Mouse (Mus musculus) liver (tissue): ENCODE measurements around the gene Mast4.

Experiments
- DNase-seq: peaks from one replicate; pipeline ENCODE4 v3.0.0-alpha.2; 2020; ENCODE audit warnings: mixed read lengths

The Mast4 gene

GRCm38 (mm10) chr13:102958273-102959270 is 375.7 kb downstream of the Mast4 start:
- DNase-seq, result no peak

- no peak for DNase-seq
Observed at GRCm38 (mm10) chr13:102957508-102958272, 376.6 kb downstream of the Mast4 start.

DNA sequence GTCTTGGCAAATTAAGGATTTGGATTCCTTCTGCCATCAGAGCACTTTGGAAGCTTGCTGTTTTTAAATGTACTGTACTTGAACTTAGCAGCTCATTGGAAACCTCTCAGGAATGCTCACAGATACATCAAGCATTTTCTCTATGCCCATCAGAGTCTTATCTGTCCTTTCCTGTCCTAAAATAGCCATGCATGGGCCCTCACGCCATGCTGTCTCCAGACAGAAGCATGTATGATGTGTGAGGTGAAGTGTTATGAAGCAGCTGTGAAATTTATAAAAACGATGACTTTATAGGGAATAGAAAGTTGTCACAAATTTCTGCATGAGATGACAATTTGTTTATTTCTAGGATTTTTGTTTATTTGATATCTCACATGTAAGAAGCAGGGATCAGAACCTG is 378.8 kb downstream of the Mast4 start:
- DNase-seq, result no peak

GRCm38 (mm10) chr13:102949756-102950155 is 384.5 kb downstream of the Mast4 start:
- no peak for DNase-seq

DNA sequence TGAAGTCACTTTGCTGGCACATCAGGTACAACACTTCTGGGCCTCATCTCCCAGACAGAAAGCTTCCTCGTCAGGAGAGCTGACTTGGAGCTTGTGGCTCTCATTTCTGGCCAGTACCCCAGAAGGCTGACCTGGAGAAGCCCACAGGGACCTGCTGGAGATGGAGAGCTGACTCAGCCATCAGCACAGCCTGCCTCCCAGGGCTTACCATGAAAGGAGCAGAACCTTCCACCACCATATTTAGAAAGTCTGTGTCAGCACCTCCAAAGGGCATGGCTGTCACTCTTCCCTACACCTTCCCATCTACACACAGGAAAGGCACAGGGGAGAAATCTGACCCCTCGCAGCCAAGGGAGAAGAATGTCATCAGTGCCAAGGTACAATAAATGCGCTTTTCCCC is 385.3 kb downstream of the Mast4 start:
- no peak for DNase-seq

GRCm38 (mm10) chr13:102947546-102947945 is 386.8 kb downstream of the Mast4 start:
- DNase-seq, result no peak

GRCm38 (mm10) chr13:102946024-102946821 is 388.1 kb downstream of the Mast4 start:
- DNase-seq, result no peak

GRCm38 (mm10) chr13:102945450-102945849 is 388.8 kb downstream of the Mast4 start:
- no peak for DNase-seq

DNA sequence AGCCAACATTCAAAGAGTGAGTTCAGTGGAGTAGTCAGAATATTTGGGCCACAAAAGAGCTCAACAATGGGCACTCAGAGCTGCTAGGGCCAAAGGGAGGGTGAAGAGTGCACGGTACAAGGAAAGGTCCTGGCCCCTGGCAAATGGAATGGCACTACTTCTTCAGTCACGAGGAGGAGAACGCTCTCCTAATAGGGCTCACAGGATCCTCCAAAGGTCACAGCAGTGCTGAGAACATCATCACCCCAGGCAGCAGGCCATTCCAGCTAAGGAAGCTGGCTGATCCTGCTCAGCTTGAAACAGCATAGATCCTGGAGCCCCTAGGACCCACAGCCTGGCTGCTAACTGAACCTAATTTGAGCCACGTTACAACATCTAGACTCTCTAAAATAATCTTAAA is 389.8 kb downstream of the Mast4 start:
- no peak for DNase-seq

GRCm38 (mm10) chr13:102942557-102942956 is 391.7 kb downstream of the Mast4 start:
- no peak for DNase-seq

- no peak for DNase-seq
Observed at GRCm38 (mm10) chr13:102940476-102940875, 393.8 kb downstream of the Mast4 start.

- DNase-seq, result no peak
Observed at GRCm38 (mm10) chr13:102936233-102936632, 398.1 kb downstream of the Mast4 start.

- DNase-seq, result no peak
Observed at GRCm38 (mm10) chr13:102935788-102936187, 398.5 kb downstream of the Mast4 start.

DNA sequence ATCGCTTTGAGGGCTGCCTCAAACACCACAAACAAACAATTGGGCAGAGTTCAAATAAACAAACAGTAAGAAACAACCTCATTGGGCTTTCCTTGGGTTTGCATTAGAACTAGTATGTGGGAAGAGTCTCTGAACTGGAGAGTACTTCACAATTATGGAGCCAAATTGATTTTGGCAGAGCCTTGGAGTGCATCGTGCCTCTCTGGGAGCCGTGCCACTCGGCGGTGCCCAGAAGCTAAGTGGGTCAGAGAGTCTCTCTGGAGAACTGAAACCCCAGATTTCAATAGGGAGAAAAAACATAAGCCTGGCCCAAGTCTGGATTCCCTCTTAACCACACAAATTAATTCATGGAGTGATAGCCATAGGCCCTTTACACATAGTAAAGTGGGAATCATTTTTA is 400.6 kb downstream of the Mast4 start:
- DNase-seq, result no peak

DNA sequence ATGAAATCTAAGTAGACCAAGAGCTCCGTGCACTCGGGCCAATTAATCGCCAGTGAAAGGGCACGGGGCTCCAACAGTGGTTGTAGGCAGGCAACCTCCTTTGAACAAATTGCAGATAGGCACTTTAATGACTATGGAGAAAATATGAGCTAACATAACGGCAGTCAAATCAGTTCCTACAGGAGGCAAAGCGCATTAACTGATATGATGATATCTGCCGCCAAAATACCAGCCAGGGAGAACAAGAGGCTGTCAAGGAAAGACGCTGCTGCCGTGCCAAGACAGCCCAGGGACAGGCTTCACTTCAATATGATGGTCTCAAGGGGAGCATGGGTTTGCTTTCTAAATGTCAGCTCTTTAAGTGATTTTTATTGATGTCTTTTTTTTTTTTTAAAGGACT is 401.9 kb downstream of the Mast4 start:
- DNase-seq, result no peak

DNA sequence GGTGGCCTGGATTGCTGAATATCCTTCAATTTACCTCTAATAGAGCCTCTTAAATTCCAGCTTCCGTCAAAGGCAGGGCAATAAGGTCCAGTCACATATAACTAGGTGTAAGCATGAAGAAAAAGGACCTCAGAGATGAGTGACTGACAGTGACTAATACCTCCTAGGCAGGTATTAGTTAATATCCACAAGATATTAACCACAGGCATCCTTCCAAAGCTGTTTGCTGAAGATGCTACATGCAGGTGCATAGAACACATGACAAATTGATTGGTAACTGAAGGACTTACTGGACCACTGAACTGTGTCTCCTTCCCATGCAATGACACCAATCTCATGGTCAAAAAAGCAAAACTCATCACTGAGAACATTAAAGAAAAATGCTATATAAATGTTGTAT is 402.3 kb downstream of the Mast4 start:
- DNase-seq, result no peak

DNA sequence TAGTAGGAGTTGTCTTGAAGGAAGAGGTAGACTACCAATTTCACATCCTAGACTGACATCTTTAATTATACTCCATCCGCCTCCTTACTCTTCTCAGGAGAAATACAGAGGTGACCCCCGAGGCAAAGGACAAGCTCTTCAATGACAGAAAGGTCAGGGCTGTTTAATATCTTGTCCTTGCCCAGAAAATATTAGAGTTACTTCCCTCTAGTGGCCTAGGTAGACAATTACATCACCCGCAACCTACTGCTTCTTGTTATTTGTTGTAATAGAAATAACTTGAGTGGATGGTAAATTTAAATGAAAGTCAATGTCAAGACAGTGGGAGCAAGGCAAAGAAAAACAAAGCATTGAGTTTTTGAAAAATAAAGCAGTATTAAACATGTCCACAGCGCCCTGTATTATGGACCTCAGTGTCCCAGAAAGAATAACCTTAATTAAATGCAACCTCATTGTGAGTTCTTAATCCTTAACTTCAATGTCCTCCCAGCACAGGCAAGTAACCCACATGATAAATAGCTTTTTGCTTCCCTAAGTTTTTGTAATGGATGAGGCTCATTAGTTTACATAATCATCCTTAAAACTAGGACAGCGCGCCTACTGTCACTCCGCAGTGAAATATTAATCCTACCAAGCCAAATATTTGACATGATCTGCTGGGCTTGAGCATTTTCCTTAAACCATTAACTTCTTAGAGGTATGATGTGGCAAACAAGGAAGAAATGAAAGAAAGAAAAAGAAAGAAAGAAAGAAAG is 408.3 kb downstream of the Mast4 start:
- no peak for DNase-seq

DNA sequence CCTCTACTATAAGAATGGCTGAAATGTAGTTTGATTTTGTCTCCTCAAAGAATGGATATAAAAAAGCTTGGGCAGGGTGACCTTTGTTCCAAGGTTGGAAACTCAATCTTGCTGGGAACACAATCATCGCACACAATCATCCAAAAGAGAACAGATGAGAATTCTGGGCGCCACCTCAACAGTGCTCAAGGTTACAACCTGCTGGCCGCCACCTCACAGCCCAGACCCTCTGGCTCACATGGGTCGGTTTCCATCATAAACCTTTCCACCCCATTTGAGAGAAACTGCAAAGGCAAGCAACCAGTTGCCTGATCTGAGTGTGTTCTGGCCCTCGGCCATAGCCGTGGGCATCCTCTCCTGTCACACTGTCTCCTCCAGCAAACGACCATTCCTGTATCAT is 414.6 kb downstream of the Mast4 start:
- DNase-seq, result no peak

- no peak for DNase-seq
Observed at GRCm38 (mm10) chr13:102918616-102919015, 415.7 kb downstream of the Mast4 start.

GRCm38 (mm10) chr13:102915341-102915740 is 419.0 kb downstream of the Mast4 start:
- no peak for DNase-seq

DNA sequence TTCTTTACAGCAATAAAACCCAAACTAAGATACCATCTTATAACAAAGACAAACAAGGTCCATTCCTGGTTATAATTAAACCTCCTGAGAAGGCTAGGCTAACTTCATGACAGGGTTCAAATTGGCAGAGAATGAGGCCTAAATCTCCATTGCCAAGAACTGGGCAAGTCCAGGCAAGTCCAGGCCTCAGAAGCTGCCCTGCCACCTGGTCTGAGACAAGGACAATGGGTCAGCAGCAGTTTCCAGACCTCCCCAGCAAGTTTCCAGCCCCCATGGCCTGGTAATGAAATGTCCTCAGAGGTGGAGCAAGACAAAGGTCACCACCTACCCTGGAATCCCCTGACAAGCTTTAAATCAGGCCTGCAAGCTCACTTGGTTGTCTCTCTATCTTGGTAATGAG is 419.5 kb downstream of the Mast4 start:
- DNase-seq, result no peak

DNA sequence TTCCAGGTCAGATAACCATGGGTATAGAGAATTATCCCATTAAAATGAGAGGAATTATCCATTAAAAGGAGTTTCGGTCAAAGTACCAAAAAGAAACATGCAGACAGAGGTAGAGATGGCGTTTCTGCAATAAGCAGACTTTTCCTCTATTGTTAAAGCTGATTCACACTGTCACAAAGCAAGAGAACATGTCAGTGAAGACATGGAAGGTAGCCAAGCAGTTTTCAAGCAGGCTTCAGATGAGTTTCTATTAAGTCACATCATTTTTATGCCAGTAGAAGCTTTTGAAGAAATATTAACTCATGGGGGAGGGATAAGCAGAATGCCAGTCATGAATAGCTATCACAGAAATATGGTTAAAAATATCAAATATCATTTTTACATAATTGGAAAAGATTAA is 420.4 kb downstream of the Mast4 start:
- no peak for DNase-seq
